Mouse (Mus musculus): ENCODE results near the gene Rab23. TPM values are rescaled to one million over a fixed set of nuclear protein-coding genes. Genes with fewer than 3 reads are reported as not detected.

Rab23 gene
- polyA plus RNA-seq, 1 experiment from 2014 or later, result 27.5 TPM

DNA sequence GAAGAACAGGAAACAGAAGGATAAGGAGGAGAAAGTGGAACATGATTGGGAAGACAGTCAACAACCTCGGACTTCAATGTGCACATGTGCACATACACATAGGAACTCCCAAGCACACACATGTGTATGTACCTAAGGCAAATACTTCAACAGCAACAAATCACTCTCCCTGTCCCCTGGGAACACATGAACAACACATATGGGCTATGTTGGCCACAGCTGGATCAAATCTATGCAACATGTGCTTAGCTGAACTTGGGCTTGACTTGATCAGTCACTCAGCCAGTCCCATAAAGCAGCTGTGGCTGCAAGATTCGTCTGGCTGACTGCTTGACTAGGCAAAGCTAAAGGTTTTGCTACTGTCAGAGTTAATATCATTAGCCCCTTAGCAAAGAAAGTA lies 30.9 kb upstream of the Rab23 start:
- Histone ChIP-seq H3K4me2 (ENCODE audit: low read depth) (no peak overlapping the region), H3K27ac (ENCODE audit: low read depth, low read length) (no peak overlapping the region), H3K4me1 (ENCODE audit: control insufficient read depth, insufficient read depth, low read length) (no peaks in the 10 kb centered on the region), H3K4me3 (ENCODE audit: low read depth, low read length) (no peak overlapping the region), H3K27me3 (ENCODE audit: control insufficient read depth, insufficient read depth, low read length) (no peaks in the 10 kb centered on the region), H3K9ac (ENCODE audit: low read length) (no peak overlapping the region), H3K36me3 (ENCODE audit: control insufficient read depth, insufficient read depth, low read length) (no peaks in the 10 kb centered on the region), H3K9me3 (ENCODE audit: control insufficient read depth, low read length) (no peaks in the 10 kb centered on the region)
- DNase-seq (ENCODE audit: low spot score), result no peak
- ATAC-seq (ENCODE audit: insufficient read depth, low FRiP score, low TSS enrichment), result no peak
- WGBS, result 77% methylated on average over 2 of the region's 2 CpGs

DNA sequence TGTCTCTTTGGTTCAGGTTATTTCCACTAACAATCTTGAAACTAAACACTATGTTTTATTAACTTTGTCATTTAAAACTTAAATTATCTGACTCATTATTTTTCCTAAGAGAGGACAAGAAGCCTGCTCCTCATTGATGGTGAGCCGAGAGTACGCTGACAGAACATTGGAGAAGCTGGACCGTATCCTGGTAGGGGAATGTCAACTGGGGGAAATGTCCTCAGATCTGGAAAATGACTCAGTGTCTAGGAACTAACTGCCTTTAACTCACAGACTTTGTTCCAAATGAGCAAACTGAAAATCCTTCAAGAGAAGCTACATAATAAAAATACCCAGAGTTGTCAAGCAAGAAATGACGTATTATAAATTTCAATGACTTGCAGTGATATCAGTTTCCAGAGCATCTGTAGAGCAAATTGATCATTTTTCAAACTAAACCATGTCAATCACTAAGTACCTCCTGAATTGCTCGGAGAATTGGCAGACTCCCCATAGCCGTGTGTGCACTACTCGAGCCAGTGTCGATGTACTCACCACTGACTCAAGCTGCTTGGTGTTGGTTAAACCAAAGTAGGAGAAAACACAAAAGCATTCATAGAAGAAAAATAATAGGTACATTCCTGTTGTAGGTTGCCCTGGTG lies 30.1 kb upstream of the Rab23 start:
- no peak overlapping the region for H3K4me3 ChIP-seq (ENCODE audit: low read depth, low read length)
- no peak for ATAC-seq (ENCODE audit: insufficient read depth, low FRiP score, low TSS enrichment)
- no peaks in the 10 kb centered on the region for H3K27me3 ChIP-seq (ENCODE audit: control insufficient read depth, insufficient read depth, low read length)

DNA sequence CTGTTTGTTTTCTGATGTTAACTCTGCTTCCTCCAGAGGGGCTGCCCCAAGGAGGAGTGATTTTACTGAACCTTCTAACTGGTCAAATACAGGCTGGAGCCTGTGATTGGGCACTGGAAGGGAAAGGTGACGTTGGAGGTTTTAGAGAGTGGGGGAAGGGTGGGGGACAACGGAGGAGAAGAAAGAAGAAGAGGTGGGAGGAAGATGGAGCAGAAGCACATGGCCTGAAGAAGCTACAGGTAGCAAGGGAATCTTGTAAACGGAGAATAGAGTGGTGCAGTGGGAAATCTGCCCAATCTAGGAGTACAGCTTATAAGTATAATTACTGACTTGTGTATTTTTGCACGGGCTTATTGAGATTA lies 29.6 kb upstream of the Rab23 start:
- Histone ChIP-seq H3K9me3 (ENCODE audit: control insufficient read depth, low read length) (no peaks in the 10 kb centered on the region), H3K9ac (ENCODE audit: low read length) (no peak overlapping the region), H3K27ac (ENCODE audit: low read depth, low read length) (no peak overlapping the region), H3K4me3 (ENCODE audit: low read depth, low read length) (no peak overlapping the region), H3K4me1 (ENCODE audit: control insufficient read depth, insufficient read depth, low read length) (no peaks in the 10 kb centered on the region), H3K36me3 (ENCODE audit: control insufficient read depth, insufficient read depth, low read length) (no peaks in the 10 kb centered on the region), H3K27me3 (ENCODE audit: control insufficient read depth, insufficient read depth, low read length) (no peaks in the 10 kb centered on the region), H3K4me2 (ENCODE audit: low read depth) (no peak overlapping the region)
- DNase-seq (ENCODE audit: low spot score), result no peak
- no peak for ATAC-seq (ENCODE audit: insufficient read depth, low FRiP score, low TSS enrichment)
- 59% methylated on average over 4 of the region's 4 CpGs for WGBS

More for the DNA sequence above, 30.1 kb upstream of the Rab23 start:
- Histone ChIP-seq H3K9me3 (ENCODE audit: control insufficient read depth, low read length) (no peaks in the 10 kb centered on the region), H3K4me2 (ENCODE audit: low read depth) (no peak overlapping the region), H3K27ac (ENCODE audit: low read depth, low read length) (no peak overlapping the region), H3K4me1 (ENCODE audit: control insufficient read depth, insufficient read depth, low read length) (no peaks in the 10 kb centered on the region), H3K9ac (ENCODE audit: low read length) (no peak overlapping the region), H3K36me3 (ENCODE audit: control insufficient read depth, insufficient read depth, low read length) (no peaks in the 10 kb centered on the region)
- DNase-seq (ENCODE audit: low spot score), result no peak
- 91% methylated on average over 8 of the region's 8 CpGs for WGBS

DNA sequence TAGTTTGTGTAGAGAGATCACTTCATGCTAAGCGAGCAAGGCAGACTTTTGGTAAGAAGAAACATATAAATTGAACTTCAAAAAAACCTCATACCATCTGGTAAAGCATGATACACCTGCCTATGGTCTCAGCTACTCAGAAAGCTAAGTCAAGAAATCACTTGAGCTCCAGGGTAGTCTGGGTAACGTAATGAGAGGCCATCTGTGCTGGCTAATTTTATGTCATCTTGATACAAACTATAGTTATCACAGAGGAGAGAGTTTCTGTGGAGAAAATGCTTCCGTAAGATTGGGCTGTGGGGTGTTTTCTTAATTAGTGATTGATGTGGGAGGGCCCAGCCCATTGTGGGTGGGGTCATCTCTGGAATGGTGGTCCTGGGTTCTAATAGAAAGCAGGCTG lies 25.8 kb upstream of the Rab23 start:
- H3K4me1 ChIP-seq (ENCODE audit: control insufficient read depth, insufficient read depth, low read length), result no peaks in the 10 kb centered on the region
- no peak overlapping the region for H3K27ac ChIP-seq (ENCODE audit: low read depth, low read length)
- no peaks in the 10 kb centered on the region for H3K36me3 ChIP-seq (ENCODE audit: control insufficient read depth, insufficient read depth, low read length)
- DNase-seq (ENCODE audit: low spot score) (no peak), ATAC-seq (ENCODE audit: insufficient read depth, low FRiP score, low TSS enrichment) (no peak)
- H3K4me3 ChIP-seq (ENCODE audit: low read depth, low read length), result no peak overlapping the region
- no peak overlapping the region for H3K4me2 ChIP-seq (ENCODE audit: low read depth)
- H3K9me3 ChIP-seq (ENCODE audit: control insufficient read depth, low read length), result no peaks in the 10 kb centered on the region
- no peak overlapping the region for H3K9ac ChIP-seq (ENCODE audit: low read length)
- 89% methylated on average over 3 of the region's 3 CpGs for WGBS
- no peaks in the 10 kb centered on the region for H3K27me3 ChIP-seq (ENCODE audit: control insufficient read depth, insufficient read depth, low read length)

DNA sequence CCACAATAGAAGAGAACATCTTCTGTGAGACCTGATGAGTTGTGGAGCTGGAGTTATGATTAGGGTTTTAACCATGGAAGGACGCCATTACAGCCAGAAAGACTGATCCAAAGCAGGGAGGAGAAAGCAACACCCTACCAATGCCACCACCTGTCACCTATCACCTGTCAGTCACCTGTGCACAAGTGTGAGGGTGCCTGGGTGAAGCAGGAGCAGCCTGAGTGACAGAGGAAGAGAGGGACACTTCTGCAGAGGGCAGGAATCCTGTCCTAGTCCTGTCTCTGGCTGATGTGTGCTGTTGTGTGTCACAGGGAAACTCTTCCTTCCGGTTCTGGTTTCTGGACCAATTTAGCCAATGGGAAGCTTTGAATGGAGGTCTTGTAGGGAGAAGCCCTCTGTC lies 23.7 kb upstream of the Rab23 start:
- no peak overlapping the region for H3K9ac ChIP-seq (ENCODE audit: low read length)
- no peak overlapping the region for H3K4me3 ChIP-seq (ENCODE audit: low read depth, low read length)
- DNase-seq (ENCODE audit: low spot score) (no peak), ATAC-seq (ENCODE audit: insufficient read depth, low FRiP score, low TSS enrichment) (no peak)
- H3K4me1 ChIP-seq (ENCODE audit: control insufficient read depth, insufficient read depth, low read length), result no peaks in the 10 kb centered on the region
- 81% methylated on average over 2 of the region's 2 CpGs for WGBS
- H3K36me3 ChIP-seq (ENCODE audit: control insufficient read depth, insufficient read depth, low read length), result no peaks in the 10 kb centered on the region
- no peak overlapping the region for H3K27ac ChIP-seq (ENCODE audit: low read depth, low read length)
- no peak overlapping the region for H3K4me2 ChIP-seq (ENCODE audit: low read depth)
- H3K9me3 ChIP-seq (ENCODE audit: control insufficient read depth, low read length), result no peaks in the 10 kb centered on the region
- no peaks in the 10 kb centered on the region for H3K27me3 ChIP-seq (ENCODE audit: control insufficient read depth, insufficient read depth, low read length)

DNA sequence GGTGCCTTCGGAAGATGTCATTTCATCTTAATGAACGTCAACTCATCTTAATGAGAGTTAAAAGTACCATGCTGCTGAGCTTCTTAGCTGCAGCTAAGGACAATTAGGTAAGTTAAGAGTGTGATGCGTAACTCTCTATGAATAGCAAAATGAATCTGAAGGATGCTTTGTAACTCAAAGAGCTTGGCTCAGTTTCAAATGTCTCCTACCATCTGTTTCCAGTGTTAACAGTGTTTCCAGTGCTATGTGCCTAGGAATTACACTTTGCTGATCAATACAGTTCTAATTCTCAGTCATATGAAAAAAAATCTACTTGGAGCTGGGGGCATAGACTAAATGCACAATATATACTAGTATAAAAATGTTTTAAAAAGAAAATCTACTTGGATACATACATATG lies 18.4 kb upstream of the Rab23 start:
- ATAC-seq (ENCODE audit: insufficient read depth, low FRiP score, low TSS enrichment) (no peak), DNase-seq (ENCODE audit: low spot score) (no peak)
- Histone ChIP-seq H3K9ac (ENCODE audit: low read length) (no peak overlapping the region), H3K27ac (ENCODE audit: low read depth, low read length) (no peak overlapping the region), H3K4me2 (ENCODE audit: low read depth) (no peak overlapping the region), H3K27me3 (ENCODE audit: control insufficient read depth, insufficient read depth, low read length) (no peaks in the 10 kb centered on the region), H3K9me3 (ENCODE audit: control insufficient read depth, low read length) (no peaks in the 10 kb centered on the region), H3K4me1 (ENCODE audit: control insufficient read depth, insufficient read depth, low read length) (no peaks in the 10 kb centered on the region), H3K4me3 (ENCODE audit: low read depth, low read length) (no peak overlapping the region), H3K36me3 (ENCODE audit: control insufficient read depth, insufficient read depth, low read length) (no peaks in the 10 kb centered on the region)
- WGBS, result 95% methylated on average over 3 of the region's 3 CpGs

DNA sequence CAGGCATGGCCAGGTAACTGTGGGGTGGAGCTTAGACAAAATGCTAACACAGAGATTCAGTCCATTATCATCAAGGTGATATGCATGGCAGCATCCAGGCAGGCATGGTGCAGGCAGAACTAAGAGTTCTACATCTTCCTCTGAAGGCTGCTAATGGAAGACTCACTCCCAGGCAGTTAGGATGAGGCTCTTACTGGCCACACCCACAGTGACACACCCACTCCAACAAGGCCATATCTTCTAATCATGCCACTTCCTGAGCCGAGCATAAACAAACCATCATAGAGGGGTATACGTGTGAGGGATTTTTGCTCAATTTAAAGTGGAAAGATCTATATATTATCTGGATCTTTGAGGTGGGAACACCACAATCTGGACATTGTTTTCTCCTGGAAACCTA lies 10.1 kb upstream of the Rab23 start:
- 78% methylated on average over 2 of the region's 2 CpGs for WGBS
- no peak for ATAC-seq (ENCODE audit: insufficient read depth, low FRiP score, low TSS enrichment)

DNA sequence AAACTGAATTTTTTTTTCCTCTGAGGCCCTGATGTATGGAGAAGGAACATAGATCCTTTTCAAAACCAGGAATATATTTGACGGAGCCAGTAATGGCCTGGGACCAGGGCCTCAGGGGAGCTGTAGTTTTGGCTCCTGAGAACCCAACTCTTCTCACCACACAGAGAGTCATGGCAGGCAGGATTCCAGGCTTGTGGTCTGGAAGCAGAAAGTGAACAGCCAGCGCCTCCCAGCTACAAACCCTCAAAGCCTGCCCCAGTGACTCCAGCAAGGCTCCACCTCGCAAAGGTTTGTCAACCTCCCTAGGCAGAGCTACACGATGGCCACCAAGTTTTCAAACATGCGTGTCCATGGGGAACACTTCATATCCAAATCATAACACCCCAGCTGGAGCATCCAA lies 7.7 kb upstream of the Rab23 start:
- Histone ChIP-seq H3K9ac (ENCODE audit: low read length) (no peak overlapping the region), H3K27me3 (ENCODE audit: control insufficient read depth, insufficient read depth, low read length) (no peaks in the 10 kb centered on the region), H3K36me3 (ENCODE audit: control insufficient read depth, insufficient read depth, low read length) (no peaks in the 10 kb centered on the region), H3K4me1 (ENCODE audit: control insufficient read depth, insufficient read depth, low read length) (no peaks in the 10 kb centered on the region), H3K4me3 (ENCODE audit: low read depth, low read length) (no peak overlapping the region), H3K27ac (ENCODE audit: low read depth, low read length) (no peak overlapping the region), H3K9me3 (ENCODE audit: control insufficient read depth, low read length) (no peaks in the 10 kb centered on the region), H3K4me2 (ENCODE audit: low read depth) (no peak overlapping the region)
- 92% methylated on average over 5 of the region's 5 CpGs for WGBS
- no peak for DNase-seq (ENCODE audit: low spot score)
- no peak for ATAC-seq (ENCODE audit: insufficient read depth, low FRiP score, low TSS enrichment)

More for the DNA sequence above, 10.1 kb upstream of the Rab23 start:
- Histone ChIP-seq H3K27ac (ENCODE audit: low read depth, low read length) (no peak overlapping the region), H3K4me3 (ENCODE audit: low read depth, low read length) (no peak overlapping the region), H3K36me3 (ENCODE audit: control insufficient read depth, insufficient read depth, low read length) (no peaks in the 10 kb centered on the region), H3K27me3 (ENCODE audit: control insufficient read depth, insufficient read depth, low read length) (no peaks in the 10 kb centered on the region), H3K4me1 (ENCODE audit: control insufficient read depth, insufficient read depth, low read length) (no peaks in the 10 kb centered on the region), H3K9ac (ENCODE audit: low read length) (no peak overlapping the region), H3K9me3 (ENCODE audit: control insufficient read depth, low read length) (no peaks in the 10 kb centered on the region), H3K4me2 (ENCODE audit: low read depth) (no peak overlapping the region)
- DNase-seq (ENCODE audit: low spot score), result no peak

DNA sequence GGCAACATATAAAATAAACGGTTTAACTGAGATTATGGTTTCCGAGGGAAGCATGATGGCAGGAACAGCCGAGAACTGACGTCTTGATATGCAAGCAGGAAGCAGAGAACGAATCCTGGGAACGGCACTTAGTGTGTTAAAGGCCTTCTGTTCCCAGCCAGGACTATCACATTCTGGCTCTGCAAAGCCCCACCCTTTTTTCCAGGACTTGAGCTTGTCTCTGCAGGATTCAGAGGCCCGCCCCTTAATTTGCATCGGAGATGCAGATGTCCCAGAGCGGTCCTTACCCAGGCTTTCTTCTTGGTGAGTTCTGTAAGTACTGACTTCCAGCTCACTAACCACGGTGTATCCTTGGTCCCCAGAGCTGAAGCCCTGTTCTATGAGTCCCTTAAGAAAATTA lies 4.9 kb upstream of the Rab23 start:
- WGBS, result 5% methylated on average over 10 of the region's 10 CpGs
- DNase-seq (ENCODE audit: low spot score) (peak; percentile 51), ATAC-seq (ENCODE audit: insufficient read depth, low FRiP score, low TSS enrichment) (0 out of 2 replicates have a peak, but pooled peaks have one; percentile 46)
- Histone ChIP-seq H3K9me3 (ENCODE audit: control insufficient read depth, low read length) (no peaks in the 10 kb centered on the region), H3K9ac (ENCODE audit: low read length) (no peak overlapping the region), H3K4me1 (ENCODE audit: control insufficient read depth, insufficient read depth, low read length) (no peaks in the 10 kb centered on the region), H3K4me3 (ENCODE audit: low read depth, low read length) (no peak overlapping the region), H3K4me2 (ENCODE audit: low read depth) (peak overlapping the region; percentile 15; the same call in 1 of the 2 replicates), H3K27ac (ENCODE audit: low read depth, low read length) (no peak overlapping the region), H3K36me3 (ENCODE audit: control insufficient read depth, insufficient read depth, low read length) (no peaks in the 10 kb centered on the region), H3K27me3 (ENCODE audit: control insufficient read depth, insufficient read depth, low read length) (no peaks in the 10 kb centered on the region)
